Mouse (Mus musculus) midbrain, embryonic 16.5 days (tissue): ENCODE results near the gene Adad1. TPM values are rescaled to one million over a fixed set of nuclear protein-coding genes. Genes with fewer than 3 reads are reported as not detected.

Source experiments
- ATAC-seq: fragments of 200-750 bp; cut with Nextera tagmentation; 2 replicates; pipeline ENCODE4 v1.8.0; 2017; ENCODE audit warnings: moderate TSS enrichment
- H3K27ac ChIP-seq: fragments of 300-500 bp; sonication (generic); 2 replicates; pipeline ENCODE4 v1.5.1; 2014; ENCODE audit warnings: mild to moderate bottlenecking, low read length, mixed read lengths
- H3K27me3 ChIP-seq: fragments of 300-500 bp; sonication (generic); 2 replicates; pipeline ENCODE4 v1.6.1; 2014; ENCODE audit warnings: low read depth, low read length, mixed read lengths; ENCODE audit not compliant: control insufficient read depth, insufficient read depth
- H3K36me3 ChIP-seq: fragments of 300-500 bp; sonication (generic); 2 replicates; pipeline ENCODE4 v1.6.1; 2014; ENCODE audit warnings: mild to moderate bottlenecking, low read length, moderate library complexity, mixed read lengths; ENCODE audit not compliant: control insufficient read depth, insufficient read depth
- H3K4me1 ChIP-seq: fragments of 300-500 bp; sonication (generic); 2 replicates; pipeline ENCODE4 v1.6.1; 2014; ENCODE audit warnings: mild to moderate bottlenecking, low read length, mixed read lengths; ENCODE audit not compliant: control insufficient read depth, insufficient read depth
- H3K4me2 ChIP-seq: fragments of 300-500 bp; sonication (generic); 2 replicates; pipeline ENCODE4 v1.6.1; 2014; ENCODE audit warnings: mild to moderate bottlenecking, low read length, mixed read lengths
- H3K4me3 ChIP-seq: fragments of 300-500 bp; sonication (generic); 2 replicates; pipeline ENCODE4 v1.5.1; 2014; ENCODE audit warnings: low read depth, mild to moderate bottlenecking, low read length, moderate library complexity, mixed read lengths
- H3K9ac ChIP-seq: fragments of 300-500 bp; sonication (generic); 2 replicates; pipeline ENCODE4 v1.6.1; 2014; ENCODE audit warnings: low read depth, low read length, mixed read lengths
- H3K9me3 ChIP-seq: fragments of 300-500 bp; sonication (generic); replicated peaks from 2 replicates; pipeline ENCODE4 v1.6.1; 2014; ENCODE audit warnings: mild to moderate bottlenecking, low read length, mixed read lengths; ENCODE audit not compliant: control insufficient read depth, poor library complexity, severe bottlenecking
- WGBS: fragments of 180-500 bp; shearing (Covaris S2); extraction: QIAGEN DNeasy Blood & Tissue Kit; methylation state at CpG from one replicate; pipeline ENCODE4 v1.1.7; 2014; 5-methylcytosine and 5-hydroxymethylcytosine counted together
- polyA plus RNA-seq: library from polyadenylated mRNA; unstranded; fragments of >200 nt; fragmentation: Nextera tagmentation; extraction: Ambion mirVana; gene quantifications from 2 replicates; pipeline ENCODE4 v1.2.1, GENCODE M21; 2015

Adad1 gene
- 0.19 and 0.22 TPM in 2 replicates for polyA plus RNA-seq

- 60% methylated on average over 31 of the region's 39 CpGs for WGBS
- ATAC-seq, result no peak
These were observed at the start of gene Adad1 for GRCm38 (mm10) chr3:37063406-37063805. TSS of gene Adad1 (plus strand) at chr3:37063527.

DNA sequence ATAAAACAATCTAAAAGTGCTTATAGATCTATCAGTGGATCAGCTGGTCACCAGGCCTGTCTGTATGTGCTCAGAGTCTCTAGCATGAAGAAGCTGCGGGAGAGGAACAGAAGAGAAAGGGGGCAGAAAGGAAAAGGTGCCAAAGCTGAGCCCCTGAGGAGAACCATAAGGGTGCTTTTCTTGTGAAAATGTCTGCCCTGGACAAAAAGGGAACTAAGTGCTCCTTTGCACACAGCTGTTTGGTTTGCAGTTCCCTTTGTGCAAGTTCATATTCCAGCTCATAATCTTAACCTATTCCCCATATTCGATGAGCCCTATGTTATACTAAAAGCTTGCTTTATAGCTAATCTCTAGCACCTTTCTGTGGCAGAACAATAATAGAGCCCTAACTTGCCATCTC, 25.3 kb upstream of the Adad1 start:
- ATAC-seq, result no peak

More at GRCm38 (mm10) chr3:37063406-37063805, at the start of gene Adad1:
- Histone ChIP-seq H3K4me2 (peak within 1 kb of the TSS; percentile 32), H3K27ac (no peak within 1 kb of the TSS), H3K9ac (no peak within 1 kb of the TSS), H3K36me3 (no peaks in the 10 kb centered on the region), H3K4me3 (peak within 1 kb of the TSS; percentile 18; the same call in 1 of the 2 replicates), H3K9me3 (peaks cover 16% of the 10 kb centered on the region), H3K27me3 (no peaks in the 10 kb centered on the region), H3K4me1 (no peaks in the 10 kb centered on the region)

GRCm38 (mm10) chr3:37039811-37040210, 23.5 kb upstream of the Adad1 start:
- Histone ChIP-seq H3K4me2 (no peak overlapping the region), H3K27me3 (no peaks in the 10 kb centered on the region), H3K36me3 (peaks cover 28% of the 10 kb centered on the region), H3K4me1 (no peaks in the 10 kb centered on the region), H3K9me3 (no peaks in the 10 kb centered on the region), H3K27ac (no peak overlapping the region), H3K9ac (no peak overlapping the region), H3K4me3 (no peak overlapping the region)
- ATAC-seq, result no peak

More for the DNA sequence above, 25.3 kb upstream of the Adad1 start:
- Histone ChIP-seq H3K27me3 (no peaks in the 10 kb centered on the region), H3K9me3 (no peaks in the 10 kb centered on the region), H3K4me3 (no peak overlapping the region), H3K27ac (no peak overlapping the region), H3K9ac (no peak overlapping the region), H3K4me2 (no peak overlapping the region), H3K4me1 (no peaks in the 10 kb centered on the region), H3K36me3 (peaks cover 19% of the 10 kb centered on the region)
- WGBS, result 91% methylated on average over 2 of the region's 2 CpGs

GRCm38 (mm10) chr3:37051491-37051890, 11.8 kb upstream of the Adad1 start:
- Histone ChIP-seq H3K36me3 (peaks cover 16% of the 10 kb centered on the region), H3K9ac (no peak overlapping the region), H3K4me2 (no peak overlapping the region), H3K4me3 (no peak overlapping the region), H3K27me3 (no peaks in the 10 kb centered on the region), H3K4me1 (no peaks in the 10 kb centered on the region), H3K9me3 (no peaks in the 10 kb centered on the region), H3K27ac (no peak overlapping the region)
- WGBS, result 95% methylated on average over 1 of the region's 1 CpGs
- ATAC-seq, result no peak

GRCm38 (mm10) chr3:37073211-37073610, 9.9 kb downstream of the Adad1 start:
- no peak for ATAC-seq

DNA sequence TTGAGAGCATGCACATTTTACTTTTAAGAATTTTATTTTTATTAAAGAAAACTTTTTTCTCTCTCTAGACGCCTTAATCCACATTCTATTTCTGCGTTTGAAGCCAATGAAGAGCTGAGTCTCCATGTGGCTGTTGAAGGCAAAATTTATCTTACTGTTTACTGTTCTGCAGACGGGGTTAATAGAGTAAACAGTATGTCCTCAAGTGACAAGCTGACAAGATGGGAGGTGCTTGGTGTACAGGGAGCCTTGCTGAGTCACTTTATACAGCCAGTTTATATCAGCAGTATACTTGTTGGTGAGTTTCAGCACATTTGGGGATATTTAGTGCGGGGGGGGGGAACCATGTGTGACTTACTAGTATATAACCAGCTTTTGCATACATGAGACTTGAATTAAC, 21.5 kb downstream of the Adad1 start:
- ATAC-seq, result no peak
- H3K4me1 ChIP-seq, result no peaks in the 10 kb centered on the region
- no peak overlapping the region for H3K4me3 ChIP-seq
- H3K9me3 ChIP-seq, result no peaks in the 10 kb centered on the region
- no peak overlapping the region for H3K4me2 ChIP-seq
- no peaks in the 10 kb centered on the region for H3K27me3 ChIP-seq
- WGBS, result 86% methylated on average over 4 of the region's 4 CpGs
- no peaks in the 10 kb centered on the region for H3K36me3 ChIP-seq
- no peak overlapping the region for H3K27ac ChIP-seq
- no peak overlapping the region for H3K9ac ChIP-seq

More at GRCm38 (mm10) chr3:37073211-37073610, 9.9 kb downstream of the Adad1 start:
- no peak overlapping the region for H3K27ac ChIP-seq
- H3K9ac ChIP-seq, result no peak overlapping the region
- no peaks in the 10 kb centered on the region for H3K4me1 ChIP-seq
- H3K4me2 ChIP-seq, result no peak overlapping the region
- no peaks in the 10 kb centered on the region for H3K36me3 ChIP-seq
- H3K9me3 ChIP-seq, result 0 out of 2 replicates have a peak, but pooled peaks cover 2% of the 10 kb centered on the region
- no peak overlapping the region for H3K4me3 ChIP-seq
- no peaks in the 10 kb centered on the region for H3K27me3 ChIP-seq

GRCm38 (mm10) chr3:37090721-37091120, 27.4 kb downstream of the Adad1 start:
- H3K4me1 ChIP-seq, result no peaks in the 10 kb centered on the region
- no peak overlapping the region for H3K27ac ChIP-seq
- no peaks in the 10 kb centered on the region for H3K27me3 ChIP-seq
- H3K9ac ChIP-seq, result no peak overlapping the region
- no peak overlapping the region for H3K4me2 ChIP-seq
- no peaks in the 10 kb centered on the region for H3K9me3 ChIP-seq
- ATAC-seq, result no peak
- no peaks in the 10 kb centered on the region for H3K36me3 ChIP-seq
- no peak overlapping the region for H3K4me3 ChIP-seq

- Histone ChIP-seq H3K27ac (no peak within 1 kb of the TSS), H3K36me3 (no peaks in the 10 kb centered on the region), H3K9ac (no peak within 1 kb of the TSS), H3K9me3 (no peaks in the 10 kb centered on the region), H3K4me2 (no peak within 1 kb of the TSS), H3K27me3 (no peaks in the 10 kb centered on the region), H3K4me1 (no peaks in the 10 kb centered on the region), H3K4me3 (no peak within 1 kb of the TSS)
- ATAC-seq, result no peak
- WGBS, result 80% methylated on average over 4 of the region's 4 CpGs
These were observed 62.3 kb downstream of the Adad1 start, which contains the start of gene Il2 for GRCm38 (mm10) chr3:37125655-37126054. TSS of gene Il2 (minus strand) at chr3:37125959.

DNA sequence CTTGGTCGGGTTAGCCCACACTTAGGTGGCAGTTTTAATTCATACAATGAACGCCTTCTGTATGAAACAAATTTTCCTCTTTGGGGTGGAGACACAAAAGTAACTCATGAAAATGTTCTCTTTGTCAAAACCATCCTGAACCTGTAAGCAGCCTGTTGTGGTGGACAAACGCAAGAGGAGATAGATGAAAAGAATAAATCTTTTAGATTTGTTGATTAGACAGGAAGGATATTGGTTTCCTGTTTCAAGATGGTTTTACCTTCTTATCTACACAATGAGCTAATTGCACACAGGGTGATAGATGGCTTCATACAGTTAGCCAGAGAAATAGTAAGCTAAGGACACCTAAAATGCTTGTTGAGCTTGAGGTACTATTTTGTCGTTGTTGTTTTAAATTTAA, 62.8 kb downstream of the Adad1 start:
- ATAC-seq, result no peak
- 86% methylated on average over 4 of the region's 4 CpGs for WGBS
- no peaks in the 10 kb centered on the region for H3K27me3 ChIP-seq

More for the DNA sequence above, 62.8 kb downstream of the Adad1 start:
- Histone ChIP-seq H3K4me2 (no peak overlapping the region), H3K27ac (no peak overlapping the region), H3K4me3 (no peak overlapping the region), H3K4me1 (no peaks in the 10 kb centered on the region), H3K9ac (no peak overlapping the region), H3K36me3 (no peaks in the 10 kb centered on the region), H3K9me3 (no peaks in the 10 kb centered on the region)
